Mouse (Mus musculus) CH12.LX (cell line): ENCODE data around the gene Klk14. TPM values are rescaled to one million over a fixed set of nuclear protein-coding genes. Genes with fewer than 3 reads are reported as not detected.

Experiments used
- DNase-seq: peaks from one replicate; pipeline ENCODE4 v3.0.0-alpha.2; 2013; ENCODE audit errors: extremely low read depth
- H3K27ac ChIP-seq: 2 replicates; pipeline ENCODE4 v1.5.1; 2012; ENCODE audit warnings: low read depth, mild to moderate bottlenecking, control low read depth, moderate library complexity; ENCODE audit not compliant: insufficient read depth
- H3K27me3 ChIP-seq: replicated peaks from 2 replicates; pipeline ENCODE3; 2012; ENCODE audit warnings: inconsistent platforms
- H3K36me3 ChIP-seq, 2 experiments: replicated peaks in 1 of 2; 2 replicates each; pipeline versions ENCODE3 to v1.6.1; 2012; ENCODE audit warnings: inconsistent platforms in 1 of 2, low read length in 1 of 2, mild to moderate bottlenecking in 1 of 2, mixed read lengths in 1 of 2, moderate library complexity in 1 of 2; ENCODE audit not compliant: control insufficient read depth in 1 of 2, insufficient read depth in 1 of 2
- H3K4me1 ChIP-seq, 2 experiments: 2 replicates each; pipeline ENCODE4 v1.6.1; 2012; ENCODE audit warnings: inconsistent platforms in 1 of 2, moderate library complexity in 1 of 2; ENCODE audit not compliant: insufficient read depth in 2 of 2, control insufficient read depth in 1 of 2
- H3K4me2 ChIP-seq: 2 replicates; pipeline ENCODE4 v1.6.1; 2012; ENCODE audit warnings: low read depth, mild to moderate bottlenecking, control low read depth; ENCODE audit not compliant: poor library complexity, insufficient read depth, severe bottlenecking
- H3K4me3 ChIP-seq, 3 experiments: fragments of 150-350 bp in 1 of 3; sonication (generic) in 1 of 3; replicated peaks in 1 of 3; 2 replicates each; pipeline versions ENCODE3 to v1.5.1; 2011 to 2012; ENCODE audit warnings: low read depth in 2 of 3, low read length in 2 of 3, mild to moderate bottlenecking in 2 of 3, moderate library complexity in 2 of 3, control low read depth in 1 of 3, improper control_type of control experiment in 1 of 3, inconsistent platforms in 1 of 3, mixed read lengths in 1 of 3; ENCODE audit not compliant: poor library complexity in 1 of 3
- H3K79me2 ChIP-seq: replicated peaks from 2 replicates; pipeline ENCODE4 v1.6.1; 2012; ENCODE audit warnings: mild to moderate bottlenecking, moderate library complexity; ENCODE audit not compliant: control insufficient read depth, poor library complexity, insufficient read depth, severe bottlenecking; ENCODE audit errors: extremely low read depth
- H3K9ac ChIP-seq: 2 replicates; pipeline ENCODE4 v1.6.1; 2012; ENCODE audit warnings: low read depth, mild to moderate bottlenecking, control low read depth, moderate library complexity; ENCODE audit not compliant: insufficient read depth
- H3K9me3 ChIP-seq: replicated peaks from 2 replicates; pipeline ENCODE3; 2012; ENCODE audit warnings: low read length, inconsistent platforms, mixed read lengths
- CHD1 ChIP-seq: IDR thresholded peaks from 2 replicates; pipeline ENCODE4 v1.6.1; 2012; ENCODE audit warnings: low read depth, low read length, improper control_type of control experiment, inconsistent platforms
- HCFC1 ChIP-seq: IDR thresholded peaks from 2 replicates; pipeline ENCODE4 v1.6.1; 2012; ENCODE audit warnings: low read depth, mild to moderate bottlenecking, inconsistent platforms, low read length, improper control_type of control experiment
- MAFK ChIP-seq: IDR thresholded peaks from 2 replicates; pipeline ENCODE4 v1.6.1; 2011; ENCODE audit warnings: low read length, improper control_type of control experiment; ENCODE audit not compliant: insufficient replicate concordance
- MAZ ChIP-seq: IDR thresholded peaks from 2 replicates; pipeline ENCODE4 v1.6.1; 2012; ENCODE audit warnings: low read depth, mild to moderate bottlenecking, inconsistent platforms, low read length, improper control_type of control experiment, moderate library complexity
- MEF2A ChIP-seq: IDR thresholded peaks from 2 replicates; pipeline ENCODE4 v1.6.1; 2014; ENCODE audit warnings: low read depth, mild to moderate bottlenecking, inconsistent platforms, low read length, improper control_type of control experiment, borderline replicate concordance
- MXI1 ChIP-seq: IDR thresholded peaks from 2 replicates; pipeline ENCODE4 v1.6.1; 2011; ENCODE audit warnings: mild to moderate bottlenecking, low read depth, low read length, improper control_type of control experiment
- NRF1 ChIP-seq: IDR thresholded peaks from 2 replicates; pipeline ENCODE4 v1.6.1; 2014; ENCODE audit warnings: low read depth, mild to moderate bottlenecking, inconsistent platforms, low read length, improper control_type of control experiment, moderate library complexity
- SIN3A ChIP-seq: IDR thresholded peaks from 2 replicates; pipeline ENCODE4 v1.6.1; 2012; ENCODE audit warnings: low read length, improper control_type of control experiment, inconsistent platforms
- UBTF ChIP-seq: IDR thresholded peaks from 2 replicates; pipeline ENCODE4 v1.6.1; 2012; ENCODE audit warnings: low read depth, mild to moderate bottlenecking, inconsistent platforms, low read length, improper control_type of control experiment, moderate library complexity
- dilution Hi-C: fragments of 300-500 bp; cut with MboI; formaldehyde crosslinking; loops from 2 replicates; pipeline ENCODE4 v1.14.3; 2020; ENCODE audit warnings: low sequenced_read_pairs; ENCODE audit not compliant: extremely low pct_unique_long_range_greater_than_20kb, extremely low pct_ligation_motif_present
- in situ Hi-C: fragments of 300-500 bp; cut with MboI; formaldehyde crosslinking; loops from 3 replicates; pipeline ENCODE4 v1.14.3; 2019; ENCODE audit warnings: low sequenced_read_pairs, low pct_ligation_motif_present, low pct_unique_long_range_greater_than_20kb, mixed read lengths
- polyA plus RNA-seq: library from polyadenylated mRNA; unstranded; fragments of >175 nt; gene quantifications from 2 replicates; pipeline ENCODE4 v1.2.1, GENCODE M21; 2012; ENCODE audit warnings: low read depth; ENCODE audit not compliant: insufficient read length
- total RNA-seq, 2 experiments: library from RNA; depleted of rRNA; stranded (reverse); fragments of 300-350 nt in 1 of 2; fragments of >200 nt in 1 of 2; gene quantifications; 2 replicates each; pipeline ENCODE4 v1.2.3; 2012 to 2014

Klk14 gene
- total and polyA plus RNA-seq, 3 experiments, result not detected

- Histone ChIP-seq H3K27me3 (peaks cover 81% of the 10 kb centered on the region), H3K4me3 (no peak overlapping the region), H3K79me2 (no peaks in the 10 kb centered on the region), H3K4me2 (no peak overlapping the region), H3K9me3 (peaks cover 2% of the 10 kb centered on the region), H3K4me1 (no peaks in the 10 kb centered on the region), H3K27ac (no peak overlapping the region), H3K9ac (no peak overlapping the region), H3K36me3 (no peaks in the 10 kb centered on the region)
- TF ChIP-seq MXI1 (no peak), MAFK (no peak), SIN3A (no peak), MEF2A (no peak), NRF1 (no peak), CHD1 (no peak), HCFC1 (no peak), MAZ (no peak), UBTF (no peak)
- dilution Hi-C loops (no loop called here), in situ Hi-C loops (no loop called here)
- DNase-seq, result no peak
Measured at GRCm38 (mm10) chr7:43713741-43714351, 23.6 kb downstream of the Klk14 start.

Other genes starting within 250 kb of the Klk14 start
Only the 20 nearest of the 24 such genes appear.
- gene Vsig10l, start 227.3 kb upstream of the Klk14 start, total RNA-seq (2012; rRNA removed), result 0.17 TPM in 2 replicates
- 0.12 TPM in 2 replicates for gene Vsig10l, start 227.3 kb upstream of the Klk14 start, total RNA-seq (2014; rRNA removed)
- 0.99 and 1.8 TPM in 2 replicates for gene Vsig10l, start 227.3 kb upstream of the Klk14 start, polyA plus RNA-seq
- not detected in 2 replicates for gene Iglon5, start 200.3 kb upstream of the Klk14 start, total RNA-seq (2012; rRNA removed)
- gene Iglon5, start 200.3 kb upstream of the Klk14 start, total RNA-seq (2014; rRNA removed), result not detected in 2 replicates
- not detected in 2 replicates for gene Iglon5, start 200.3 kb upstream of the Klk14 start, polyA plus RNA-seq
- not detected in 2 replicates for gene 4931406B18Rik, start 184.5 kb upstream of the Klk14 start, total RNA-seq (2012; rRNA removed)
- not detected in 2 replicates for gene 4931406B18Rik, start 184.5 kb upstream of the Klk14 start, total RNA-seq (2014; rRNA removed)
- gene 4931406B18Rik, start 184.5 kb upstream of the Klk14 start, polyA plus RNA-seq, result not detected in 2 replicates
- 0.08 TPM in 1 of 2 replicates, not detected in the other for gene Cd33, start 146.0 kb upstream of the Klk14 start, total RNA-seq (2012; rRNA removed)
- gene Cd33, start 146.0 kb upstream of the Klk14 start, total RNA-seq (2014; rRNA removed), result 0.09 and 0.43 TPM in 2 replicates
- gene Cd33, start 146.0 kb upstream of the Klk14 start, polyA plus RNA-seq, result 0.33 and 0.40 TPM in 2 replicates
- gene Zfp658, start 128.2 kb upstream of the Klk14 start, total RNA-seq (2012; rRNA removed), result 2.5 and 2.9 TPM in 2 replicates
- gene Zfp658, start 128.2 kb upstream of the Klk14 start, total RNA-seq (2014; rRNA removed), result 3.3 and 3.4 TPM in 2 replicates
- 2.0 and 2.3 TPM in 2 replicates for gene Zfp658, start 128.2 kb upstream of the Klk14 start, polyA plus RNA-seq
- gene Zfp719, start 110.8 kb upstream of the Klk14 start, total RNA-seq (2012; rRNA removed), result 5.8 and 6.6 TPM in 2 replicates
- gene Zfp719, start 110.8 kb upstream of the Klk14 start, total RNA-seq (2014; rRNA removed), result 8.6 and 9.8 TPM in 2 replicates
- gene Zfp719, start 110.8 kb upstream of the Klk14 start, polyA plus RNA-seq, result 3.5 and 5.8 TPM in 2 replicates
- not detected in 2 replicates for gene Zfp819, start 83.2 kb upstream of the Klk14 start, total RNA-seq (2012; rRNA removed)
- not detected in 2 replicates for gene Zfp819, start 83.2 kb upstream of the Klk14 start, total RNA-seq (2014; rRNA removed)
- gene Zfp819, start 83.2 kb upstream of the Klk14 start, polyA plus RNA-seq, result not detected in 2 replicates
- gene Ceacam18, start 55.7 kb upstream of the Klk14 start, total RNA-seq (2012; rRNA removed), result not detected in 2 replicates
- not detected in 2 replicates for gene Ceacam18, start 55.7 kb upstream of the Klk14 start, total RNA-seq (2014; rRNA removed)
- not detected in 2 replicates for gene Ceacam18, start 55.7 kb upstream of the Klk14 start, polyA plus RNA-seq
- not detected in 2 replicates for gene Siglece, start 30.3 kb upstream of the Klk14 start, total RNA-seq (2012; rRNA removed)
- 0.14 TPM in 1 of 2 replicates, not detected in the other for gene Siglece, start 30.3 kb upstream of the Klk14 start, total RNA-seq (2014; rRNA removed)
- 0.14 and 0.23 TPM in 2 replicates for gene Siglece, start 30.3 kb upstream of the Klk14 start, polyA plus RNA-seq
- 6.9 and 7.8 TPM in 2 replicates for gene Ctu1, start 18.4 kb upstream of the Klk14 start, total RNA-seq (2012; rRNA removed)
- 7.2 TPM in 2 replicates for gene Ctu1, start 18.4 kb upstream of the Klk14 start, total RNA-seq (2014; rRNA removed)
- 5.3 and 5.5 TPM in 2 replicates for gene Ctu1, start 18.4 kb upstream of the Klk14 start, polyA plus RNA-seq
- gene Klk13, start 22.1 kb downstream of the Klk14 start, total RNA-seq (2012; rRNA removed), result not detected in 2 replicates
- not detected in 2 replicates for gene Klk13, start 22.1 kb downstream of the Klk14 start, total RNA-seq (2014; rRNA removed)
- not detected in 2 replicates for gene Klk13, start 22.1 kb downstream of the Klk14 start, polyA plus RNA-seq
- not detected in 2 replicates for gene Klk12, start 78.5 kb downstream of the Klk14 start, total RNA-seq (2012; rRNA removed)
- not detected in 2 replicates for gene Klk12, start 78.5 kb downstream of the Klk14 start, total RNA-seq (2014; rRNA removed)
- not detected in 2 replicates for gene Klk12, start 78.5 kb downstream of the Klk14 start, polyA plus RNA-seq
- not detected in 2 replicates for gene Klk11, start 84.2 kb downstream of the Klk14 start, total RNA-seq (2012; rRNA removed)
- gene Klk11, start 84.2 kb downstream of the Klk14 start, total RNA-seq (2014; rRNA removed), result not detected in 2 replicates
- not detected in 2 replicates for gene Klk11, start 84.2 kb downstream of the Klk14 start, polyA plus RNA-seq
- gene Klk10, start 90.6 kb downstream of the Klk14 start, total RNA-seq (2012; rRNA removed), result not detected in 2 replicates
- gene Klk10, start 90.6 kb downstream of the Klk14 start, total RNA-seq (2014; rRNA removed), result not detected in 2 replicates
- gene Klk10, start 90.6 kb downstream of the Klk14 start, polyA plus RNA-seq, result not detected in 2 replicates
- 0.08 TPM in 1 of 2 replicates, not detected in the other for gene Klk9, start 101.5 kb downstream of the Klk14 start, total RNA-seq (2012; rRNA removed)
- gene Klk9, start 101.5 kb downstream of the Klk14 start, total RNA-seq (2014; rRNA removed), result not detected in 2 replicates
- not detected in 2 replicates for gene Klk9, start 101.5 kb downstream of the Klk14 start, polyA plus RNA-seq
- gene Klk8, start 107.2 kb downstream of the Klk14 start, total RNA-seq (2012; rRNA removed), result 43.5 and 51.2 TPM in 2 replicates
- 2.3 and 5.5 TPM in 2 replicates for gene Klk8, start 107.2 kb downstream of the Klk14 start, total RNA-seq (2014; rRNA removed)
- 5.0 and 5.3 TPM in 2 replicates for gene Klk8, start 107.2 kb downstream of the Klk14 start, polyA plus RNA-seq
- gene Klk7, start 120.9 kb downstream of the Klk14 start, total RNA-seq (2012; rRNA removed), result not detected in 2 replicates
- not detected in 2 replicates for gene Klk7, start 120.9 kb downstream of the Klk14 start, total RNA-seq (2014; rRNA removed)
- not detected in 2 replicates for gene Klk7, start 120.9 kb downstream of the Klk14 start, polyA plus RNA-seq
- gene Klk6, start 134.1 kb downstream of the Klk14 start, total RNA-seq (2012; rRNA removed), result not detected in 2 replicates
- not detected in 2 replicates for gene Klk6, start 134.1 kb downstream of the Klk14 start, total RNA-seq (2014; rRNA removed)
- gene Klk6, start 134.1 kb downstream of the Klk14 start, polyA plus RNA-seq, result not detected in 2 replicates
- not detected in 2 replicates for gene Klk5, start 151.6 kb downstream of the Klk14 start, total RNA-seq (2012; rRNA removed)
- not detected in 2 replicates for gene Klk5, start 151.6 kb downstream of the Klk14 start, total RNA-seq (2014; rRNA removed)
- gene Klk5, start 151.6 kb downstream of the Klk14 start, polyA plus RNA-seq, result not detected in 2 replicates
- gene Klk4, start 190.7 kb downstream of the Klk14 start, total RNA-seq (2012; rRNA removed), result not detected in 2 replicates
- gene Klk4, start 190.7 kb downstream of the Klk14 start, total RNA-seq (2014; rRNA removed), result not detected in 2 replicates
- 0.26 TPM in 1 of 2 replicates, not detected in the other for gene Klk4, start 190.7 kb downstream of the Klk14 start, polyA plus RNA-seq